Mouse (Mus musculus): ENCODE measurements around the gene Vcl.

- TF ChIP-seq POLR2A (IDR thresholded peaks at IDR 0.05; ENCODE audit: control insufficient read depth, extremely low read depth, insufficient read depth, low read length, poor library complexity) = no peak
- no peak for TF ChIP-seq CTCF (IDR thresholded peaks at IDR 0.05; ENCODE audit: borderline replicate concordance, control insufficient read depth, extremely low read depth, insufficient read depth, low read length, poor library complexity)
These were observed 41.7 kb downstream of the Vcl start for GRCm38 (mm10) chr14:20970927-20971326.
